Mouse (Mus musculus) liver, embryonic 14.5 days (tissue): Measurements from ENCODE around the gene Galnt4.

Source experiments
- CTCF ChIP-seq: IDR thresholded peaks from 2 replicates; pipeline ENCODE4 v1.5.1; 2016; ENCODE audit warnings: antibody characterized with exemption, low read depth, control low read depth
- EP300 ChIP-seq: IDR thresholded peaks from 2 replicates; pipeline ENCODE4 v1.6.1; 2016; ENCODE audit warnings: antibody characterized with exemption, low read depth

- TF ChIP-seq CTCF: no peak
- TF ChIP-seq EP300: no peak
Measured at GRCm38 (mm10) chr10:99113533-99113932, 5.6 kb downstream of the Galnt4 start.
